Mouse (Mus musculus) forebrain, embryonic 15.5 days (tissue): ENCODE measurements at regions not wholly inside any gene's neighbourhood (a gene's known extent, or its start where the extent isn't known, plus 50 kb on each side); places are given as distances from the start of the nearest gene placed in this dataset.

Experiments
- ATAC-seq: fragments of 200-750 bp; cut with Nextera tagmentation; replicated peaks from 2 replicates; pipeline ENCODE4 v1.8.0; 2017; ENCODE audit warnings: mild to moderate bottlenecking, moderate TSS enrichment, moderate library complexity
- H3K27ac ChIP-seq: fragments of 300-500 bp; sonication (generic); replicated peaks from 2 replicates; pipeline ENCODE4 v1.5.1; 2015; ENCODE audit warnings: mild to moderate bottlenecking, inconsistent platforms
- H3K27me3 ChIP-seq: fragments of 300-500 bp; sonication (generic); 2 replicates; pipeline ENCODE4 v1.6.1; 2015; ENCODE audit warnings: inconsistent platforms
- H3K36me3 ChIP-seq: fragments of 300-500 bp; sonication (generic); 2 replicates; pipeline ENCODE4 v1.6.1; 2015; ENCODE audit warnings: mild to moderate bottlenecking, inconsistent platforms
- H3K4me1 ChIP-seq: fragments of 300-500 bp; sonication (generic); 2 replicates; pipeline ENCODE4 v1.6.1; 2015; ENCODE audit warnings: inconsistent platforms
- H3K4me2 ChIP-seq: fragments of 300-500 bp; sonication (generic); replicated peaks from 2 replicates; pipeline ENCODE4 v1.6.1; 2015; ENCODE audit warnings: mild to moderate bottlenecking, inconsistent platforms
- H3K4me3 ChIP-seq: fragments of 300-500 bp; sonication (generic); 2 replicates; pipeline ENCODE4 v1.5.1; 2015; ENCODE audit warnings: mild to moderate bottlenecking, inconsistent platforms
- H3K9ac ChIP-seq: fragments of 300-500 bp; sonication (generic); replicated peaks from 2 replicates; pipeline ENCODE4 v1.6.1; 2015; ENCODE audit warnings: mild to moderate bottlenecking, inconsistent platforms
- H3K9me3 ChIP-seq: fragments of 300-500 bp; sonication (generic); 2 replicates; pipeline ENCODE4 v1.6.1; 2016; ENCODE audit warnings: inconsistent platforms
- WGBS: fragments of 180-500 bp; shearing (Covaris S2); methylation state at CpG from one replicate; pipeline ENCODE4 v1.1.7; 2015; ENCODE audit warnings: mixed read lengths; 5-methylcytosine and 5-hydroxymethylcytosine counted together

DNA sequence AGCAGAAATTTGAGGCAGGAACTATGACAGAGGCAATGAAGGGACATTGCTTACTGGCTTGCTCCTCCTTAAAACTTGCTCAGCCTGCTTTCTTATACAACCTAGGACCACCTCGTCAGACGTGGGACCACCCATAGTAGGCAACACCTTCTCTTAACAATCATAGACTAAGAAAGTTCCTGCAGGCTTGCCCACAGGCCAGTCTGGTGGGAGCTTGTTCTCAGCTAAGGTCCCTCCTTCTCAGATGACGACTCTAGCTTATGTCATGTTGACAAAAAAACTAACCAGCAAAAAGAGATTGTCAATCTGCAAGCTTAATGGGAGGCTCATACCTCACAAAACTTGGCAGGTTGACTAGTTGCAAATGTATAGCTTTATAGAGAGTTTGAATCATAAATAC lies 56.5 kb upstream of the Lsm6 start:
- Histone ChIP-seq H3K4me2 (no peak overlapping the region), H3K36me3 (no peaks in the 10 kb centered on the region), H3K9ac (no peak overlapping the region), H3K27ac (no peak overlapping the region), H3K9me3 (no peaks in the 10 kb centered on the region), H3K4me3 (no peak overlapping the region), H3K4me1 (no peaks in the 10 kb centered on the region), H3K27me3 (no peaks in the 10 kb centered on the region)
- WGBS = 78% methylated on average over 3 of the region's 3 CpGs
- no peak for ATAC-seq

GRCm38 (mm10) chr8:78889708-78890107 lies 68.8 kb upstream of the Lsm6 start:
- Histone ChIP-seq H3K36me3 (no peaks in the 10 kb centered on the region), H3K9me3 (no peaks in the 10 kb centered on the region), H3K4me1 (no peaks in the 10 kb centered on the region), H3K4me3 (no peak overlapping the region), H3K27ac (no peak overlapping the region), H3K27me3 (no peaks in the 10 kb centered on the region), H3K9ac (no peak overlapping the region), H3K4me2 (no peak overlapping the region)
- WGBS = 92% methylated on average over 6 of the region's 6 CpGs
- ATAC-seq = no peak

DNA sequence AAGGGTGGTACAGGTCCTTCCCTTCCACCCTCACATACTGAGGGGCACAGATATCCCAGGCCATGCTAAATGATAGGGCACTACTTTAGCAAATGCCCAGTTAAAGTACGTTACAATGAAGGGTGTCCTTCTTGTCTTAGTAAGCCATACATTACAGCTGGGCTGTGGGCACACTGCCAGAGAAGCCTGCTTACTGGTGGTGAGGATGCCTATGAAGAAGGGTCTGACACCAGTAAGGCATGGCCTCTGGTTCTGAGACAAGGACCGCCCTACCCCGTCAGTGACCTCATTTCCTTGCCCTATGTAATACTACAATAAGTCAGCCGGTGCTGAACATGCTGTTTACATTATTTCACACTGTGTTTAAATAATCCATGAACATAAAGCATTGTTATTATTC lies 69.6 kb upstream of the Lsm6 start:
- Histone ChIP-seq H3K27ac (no peak overlapping the region), H3K9ac (no peak overlapping the region), H3K9me3 (no peaks in the 10 kb centered on the region), H3K27me3 (no peaks in the 10 kb centered on the region), H3K4me3 (no peak overlapping the region), H3K36me3 (no peaks in the 10 kb centered on the region), H3K4me1 (no peaks in the 10 kb centered on the region), H3K4me2 (no peak overlapping the region)
- ATAC-seq = no peak
- WGBS = 81% methylated on average over 4 of the region's 4 CpGs

GRCm38 (mm10) chr8:78899887-78900286 lies 78.9 kb upstream of the Lsm6 start:
- 35% methylated on average over 7 of the region's 7 CpGs for WGBS

GRCm38 (mm10) chr8:78903034-78903433 lies 82.1 kb upstream of the Lsm6 start:
- WGBS = 97% methylated on average over 1 of the region's 1 CpGs
- no peak for ATAC-seq

More at GRCm38 (mm10) chr8:78899887-78900286, 78.9 kb upstream of the Lsm6 start:
- no peaks in the 10 kb centered on the region for H3K4me1 ChIP-seq
- no peak overlapping the region for H3K9ac ChIP-seq
- H3K4me3 ChIP-seq = no peak overlapping the region
- H3K36me3 ChIP-seq = no peaks in the 10 kb centered on the region
- no peak overlapping the region for H3K27ac ChIP-seq
- H3K4me2 ChIP-seq = no peak overlapping the region
- ATAC-seq = peak; percentile 55; the same call in 1 of the 2 replicates
- H3K9me3 ChIP-seq = no peaks in the 10 kb centered on the region
- H3K27me3 ChIP-seq = no peaks in the 10 kb centered on the region

GRCm38 (mm10) chr8:78907918-78908317 lies 87.0 kb upstream of the Lsm6 start:
- H3K9me3 ChIP-seq = no peaks in the 10 kb centered on the region
- no peak overlapping the region for H3K4me3 ChIP-seq
- 100% methylated on average over 1 of the region's 1 CpGs for WGBS
- H3K27me3 ChIP-seq = no peaks in the 10 kb centered on the region
- H3K36me3 ChIP-seq = no peaks in the 10 kb centered on the region
- no peak overlapping the region for H3K9ac ChIP-seq
- no peak for ATAC-seq
- no peak overlapping the region for H3K4me2 ChIP-seq
- no peaks in the 10 kb centered on the region for H3K4me1 ChIP-seq
- H3K27ac ChIP-seq = no peak overlapping the region

More at GRCm38 (mm10) chr8:78903034-78903433, 82.1 kb upstream of the Lsm6 start:
- no peak overlapping the region for H3K9ac ChIP-seq
- no peaks in the 10 kb centered on the region for H3K27me3 ChIP-seq
- no peak overlapping the region for H3K4me2 ChIP-seq
- no peaks in the 10 kb centered on the region for H3K36me3 ChIP-seq
- H3K9me3 ChIP-seq = no peaks in the 10 kb centered on the region
- H3K4me1 ChIP-seq = no peaks in the 10 kb centered on the region
- no peak overlapping the region for H3K4me3 ChIP-seq
- no peak overlapping the region for H3K27ac ChIP-seq

- WGBS = 91% methylated on average over 11 of the region's 11 CpGs
- Histone ChIP-seq H3K36me3 (no peaks in the 10 kb centered on the region), H3K4me2 (no peak overlapping the region), H3K4me1 (no peaks in the 10 kb centered on the region), H3K9me3 (no peaks in the 10 kb centered on the region), H3K9ac (no peak overlapping the region), H3K27ac (no peak overlapping the region), H3K27me3 (no peaks in the 10 kb centered on the region), H3K4me3 (no peak overlapping the region)
- ATAC-seq = no peak
Observed at GRCm38 (mm10) chr8:78911288-78911873, 90.4 kb upstream of the Lsm6 start.

DNA sequence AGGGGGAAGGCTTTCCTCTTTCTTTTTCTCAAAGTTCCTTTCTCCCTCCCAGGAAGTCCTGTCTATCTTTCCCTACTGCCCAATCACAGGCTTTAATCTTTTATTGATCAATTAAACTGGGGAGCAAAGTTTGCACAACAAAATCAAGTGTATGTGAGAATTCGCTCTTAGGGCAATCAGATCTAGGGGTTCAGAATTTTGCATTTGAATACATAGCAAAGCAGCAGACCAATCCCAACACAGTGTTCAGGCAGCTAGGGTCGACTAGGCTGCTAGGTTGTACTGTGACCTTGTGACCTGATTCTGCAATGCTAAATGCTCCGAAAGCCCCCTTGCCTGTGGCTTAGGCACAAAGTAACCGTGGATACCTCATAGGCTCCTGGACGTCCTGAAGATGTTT lies 91.5 kb upstream of the Lsm6 start:
- Histone ChIP-seq H3K4me3 (no peak overlapping the region), H3K27me3 (no peaks in the 10 kb centered on the region), H3K4me1 (no peaks in the 10 kb centered on the region), H3K36me3 (no peaks in the 10 kb centered on the region), H3K27ac (no peak overlapping the region), H3K9ac (no peak overlapping the region), H3K4me2 (no peak overlapping the region), H3K9me3 (no peaks in the 10 kb centered on the region)
- ATAC-seq = no peak
- WGBS = 51% methylated on average over 5 of the region's 5 CpGs

GRCm38 (mm10) chr8:78913823-78914222 lies 92.9 kb upstream of the Lsm6 start:
- no peak overlapping the region for H3K4me2 ChIP-seq
- ATAC-seq = no peak
- no peaks in the 10 kb centered on the region for H3K27me3 ChIP-seq
- no peaks in the 10 kb centered on the region for H3K4me1 ChIP-seq
- H3K9me3 ChIP-seq = no peaks in the 10 kb centered on the region
- H3K4me3 ChIP-seq = no peak overlapping the region
- 93% methylated on average over 5 of the region's 5 CpGs for WGBS
- no peak overlapping the region for H3K9ac ChIP-seq
- H3K36me3 ChIP-seq = no peaks in the 10 kb centered on the region
- no peak overlapping the region for H3K27ac ChIP-seq

DNA sequence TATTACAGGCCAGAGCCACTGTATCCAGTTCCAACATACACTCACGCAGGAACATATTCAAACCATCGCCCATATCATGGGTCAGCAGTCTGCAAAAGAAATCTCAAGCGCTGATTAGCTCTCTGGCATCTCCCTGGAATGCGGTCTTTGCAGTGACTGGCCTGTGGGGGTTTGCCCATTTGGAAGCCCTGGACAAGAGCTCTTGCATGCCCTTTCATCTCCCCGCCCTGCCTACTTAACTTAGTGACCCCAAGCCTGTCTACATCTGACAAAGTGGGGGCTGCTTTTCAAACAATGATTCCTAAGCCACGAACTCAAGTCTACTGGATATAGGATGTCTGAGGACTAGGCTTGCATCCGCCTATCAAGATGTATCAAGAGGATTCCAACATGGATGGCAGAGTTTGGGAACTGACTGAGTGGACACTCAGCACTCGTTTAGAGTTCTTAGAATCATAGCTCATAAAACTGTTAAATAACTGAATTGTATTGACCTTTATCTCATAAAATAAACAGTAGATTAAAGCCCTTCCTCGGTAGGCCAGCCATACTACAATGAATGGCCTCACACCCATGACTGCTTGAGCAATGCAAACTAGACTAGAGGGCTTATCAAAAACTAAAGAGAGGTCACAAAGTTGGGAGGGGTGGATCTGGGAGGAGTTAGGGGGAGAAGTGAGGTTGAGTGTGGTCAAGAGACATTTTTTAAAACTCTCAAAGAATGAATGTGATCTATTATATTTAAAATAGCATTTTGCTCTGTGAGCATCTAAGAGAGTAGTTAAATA lies 97.4 kb upstream of the Zfp827 start:
- Histone ChIP-seq H3K4me2 (no peak overlapping the region), H3K4me3 (no peak overlapping the region), H3K9ac (no peak overlapping the region), H3K36me3 (no peaks in the 10 kb centered on the region), H3K27me3 (no peaks in the 10 kb centered on the region), H3K9me3 (no peaks in the 10 kb centered on the region), H3K27ac (no peak overlapping the region), H3K4me1 (no peaks in the 10 kb centered on the region)
- 86% methylated on average over 9 of the region's 9 CpGs for WGBS
- no peak for ATAC-seq

- no peaks in the 10 kb centered on the region for H3K4me1 ChIP-seq
- H3K36me3 ChIP-seq = no peaks in the 10 kb centered on the region
- no peaks in the 10 kb centered on the region for H3K27me3 ChIP-seq
- no peak overlapping the region for H3K4me2 ChIP-seq
- H3K9ac ChIP-seq = no peak overlapping the region
- ATAC-seq = no peak
- H3K27ac ChIP-seq = no peak overlapping the region
- H3K4me3 ChIP-seq = no peak overlapping the region
- WGBS = 87% methylated on average over 6 of the region's 6 CpGs
- H3K9me3 ChIP-seq = no peaks in the 10 kb centered on the region
Observed at GRCm38 (mm10) chr8:78932069-78932468, 96.2 kb upstream of the Zfp827 start.

GRCm38 (mm10) chr8:78940049-78940448 lies 88.2 kb upstream of the Zfp827 start:
- 76% methylated on average over 2 of the region's 2 CpGs for WGBS
- no peak overlapping the region for H3K4me2 ChIP-seq
- no peaks in the 10 kb centered on the region for H3K36me3 ChIP-seq
- no peaks in the 10 kb centered on the region for H3K4me1 ChIP-seq
- H3K9me3 ChIP-seq = no peaks in the 10 kb centered on the region
- H3K27me3 ChIP-seq = no peaks in the 10 kb centered on the region
- H3K4me3 ChIP-seq = no peak overlapping the region
- H3K27ac ChIP-seq = no peak overlapping the region
- no peak for ATAC-seq
- H3K9ac ChIP-seq = no peak overlapping the region

GRCm38 (mm10) chr8:78941558-78941957 lies 86.7 kb upstream of the Zfp827 start:
- Histone ChIP-seq H3K4me3 (no peak overlapping the region), H3K9ac (no peak overlapping the region), H3K36me3 (no peaks in the 10 kb centered on the region), H3K9me3 (no peaks in the 10 kb centered on the region), H3K4me1 (no peaks in the 10 kb centered on the region), H3K4me2 (no peak overlapping the region), H3K27me3 (no peaks in the 10 kb centered on the region), H3K27ac (no peak overlapping the region)
- 94% methylated on average over 4 of the region's 4 CpGs for WGBS
- no peak for ATAC-seq
